Mouse (Mus musculus) central nervous system, embryonic 14 days (tissue): ENCODE results near the gene 6030458C11Rik. TPM values are rescaled to one million over a fixed set of nuclear protein-coding genes. Genes with fewer than 3 reads are reported as not detected.

Experiments used
- polyA plus RNA-seq: library from polyadenylated mRNA; depleted of rRNA; stranded (reverse); fragments of >200 nt; gene quantifications from 2 replicates; pipeline ENCODE4 v1.2.3, GENCODE M21; 2012; rRNA removed

Gene 6030458C11Rik
- polyA plus RNA-seq, result 24.9 and 26.1 TPM in 2 replicates

DNA sequence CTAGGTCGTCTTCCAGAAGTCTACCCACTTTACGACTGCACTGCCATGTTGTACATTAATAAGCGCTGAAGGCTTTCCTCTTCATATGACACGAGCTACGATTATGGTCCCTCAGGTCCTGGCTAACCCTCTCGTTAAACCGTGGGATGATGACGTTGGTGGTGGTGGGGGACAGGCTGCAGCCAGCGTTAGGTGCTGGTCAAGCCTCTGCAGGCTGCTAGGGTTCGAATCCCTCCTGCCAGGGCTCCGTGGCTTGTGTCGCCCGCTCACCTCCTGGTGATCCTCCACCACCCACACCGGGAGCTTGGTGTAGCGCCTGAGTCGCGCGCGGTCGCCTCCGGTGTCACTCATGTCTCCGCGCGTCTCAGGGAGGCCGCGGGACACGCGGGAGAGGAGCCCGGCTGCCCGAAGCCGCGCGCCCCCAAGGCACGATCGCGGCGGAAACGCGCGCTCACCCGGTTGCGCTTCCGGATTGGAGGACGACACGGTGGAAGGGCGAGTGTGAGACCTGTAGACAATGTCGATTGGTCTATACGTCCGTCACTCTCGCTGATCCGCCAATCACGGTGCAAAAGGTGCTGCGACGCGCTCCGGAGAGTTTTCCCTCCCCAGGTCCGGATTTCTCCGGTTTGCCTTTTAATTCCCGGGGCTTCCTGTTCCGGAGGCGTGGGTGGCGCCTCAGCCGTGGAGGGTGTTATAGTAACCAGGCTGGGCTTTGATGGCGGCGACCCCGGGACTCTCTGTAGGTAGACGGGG, at the start of gene 6030458C11Rik, which contains the start of gene Drosha:
TSS of gene 6030458C11Rik (minus strand) at position 453 of the 756 bp plus-strand sequence.
TSS of gene Drosha (plus strand) at position 619 of the 756 bp plus-strand sequence.

Other genes with a start within 250 kb of the 6030458C11Rik start
- 4.7 and 7.1 TPM in 2 replicates for gene Pdzd2, start 84.7 kb downstream of the 6030458C11Rik start, polyA plus RNA-seq
- gene Drosha, start 166 bp upstream of the 6030458C11Rik start, polyA plus RNA-seq, result 48.5 and 49.5 TPM in 2 replicates